Mouse (Mus musculus): Measurements from ENCODE around the gene Cers6. TPM values are rescaled to one million over a fixed set of nuclear protein-coding genes. Genes with fewer than 3 reads are reported as not detected.

The Cers6 gene
- total RNA-seq, 4 experiments from 2014 or later: 78.4 to 93.3 (median 91.6) TPM

GRCm38 (mm10) chr2:69061313-69061712, 200.1 kb downstream of the Cers6 start:
- no peak for DNase-seq (ENCODE audit: low spot score in 2 of 2)

DNA sequence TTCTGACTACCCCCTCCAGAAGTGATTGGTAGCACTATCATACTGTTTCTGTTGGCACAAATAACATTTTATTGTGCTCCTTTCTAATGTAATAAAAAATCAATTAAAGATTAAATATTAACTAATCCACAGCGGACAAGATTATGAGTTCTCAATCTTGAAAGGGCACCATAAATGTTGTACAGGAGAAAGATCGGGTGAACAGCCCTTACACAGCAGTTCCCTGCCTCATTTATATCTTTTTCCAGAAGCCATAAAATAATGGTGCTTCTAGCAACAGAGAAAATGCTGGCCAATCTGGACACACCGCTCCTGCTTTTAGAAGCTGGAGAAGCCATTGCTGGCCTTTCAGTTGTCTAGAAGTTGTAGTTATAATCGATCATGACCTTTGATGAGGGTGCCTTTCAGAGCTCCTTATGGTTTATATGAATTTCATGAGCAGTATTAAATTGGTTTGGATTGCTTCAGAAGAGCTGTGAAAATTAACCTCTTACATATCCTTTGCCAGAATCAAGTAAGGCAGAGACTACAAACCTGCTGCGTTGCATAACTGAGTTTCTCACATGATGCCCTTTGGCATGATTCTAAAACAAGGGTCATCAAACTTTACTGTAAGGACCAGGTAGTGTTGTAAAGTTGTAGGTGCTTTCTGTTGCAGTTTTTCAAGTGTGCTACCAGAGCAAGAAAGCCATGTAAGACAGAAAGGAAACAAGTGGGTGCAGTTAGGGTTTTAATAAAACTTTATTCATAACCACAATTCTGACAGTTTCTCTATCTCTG, 200.9 kb downstream of the Cers6 start:
- DNase-seq (ENCODE audit: low spot score in 2 of 2): no peak

GRCm38 (mm10) chr2:69064759-69065158, 203.5 kb downstream of the Cers6 start:
- no peak for DNase-seq (ENCODE audit: low spot score in 2 of 2)

- DNase-seq (ENCODE audit: low spot score in 2 of 2): no peak
Measured at GRCm38 (mm10) chr2:69071440-69072235, 210.4 kb downstream of the Cers6 start.

DNA sequence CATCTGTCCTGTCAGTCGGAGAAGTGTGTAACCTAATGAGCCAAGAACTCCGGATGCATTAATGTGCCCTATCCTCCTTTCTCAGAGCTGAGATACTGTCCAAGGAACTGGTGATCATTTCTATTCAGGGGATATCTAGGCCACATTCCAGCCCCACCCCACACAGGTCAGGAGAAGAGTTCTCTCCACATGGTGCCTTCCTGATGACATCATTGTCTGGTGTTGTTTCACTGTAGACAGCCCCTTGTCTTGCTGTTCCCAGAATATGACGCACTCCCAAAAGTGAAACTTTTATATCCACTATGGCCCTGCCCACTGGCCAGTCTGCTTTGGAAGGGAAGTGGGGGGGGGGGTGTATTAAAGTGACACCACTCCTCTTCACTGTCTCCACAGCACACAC, 215.9 kb downstream of the Cers6 start:
- DNase-seq (ENCODE audit: low spot score in 2 of 2): no peak

DNA sequence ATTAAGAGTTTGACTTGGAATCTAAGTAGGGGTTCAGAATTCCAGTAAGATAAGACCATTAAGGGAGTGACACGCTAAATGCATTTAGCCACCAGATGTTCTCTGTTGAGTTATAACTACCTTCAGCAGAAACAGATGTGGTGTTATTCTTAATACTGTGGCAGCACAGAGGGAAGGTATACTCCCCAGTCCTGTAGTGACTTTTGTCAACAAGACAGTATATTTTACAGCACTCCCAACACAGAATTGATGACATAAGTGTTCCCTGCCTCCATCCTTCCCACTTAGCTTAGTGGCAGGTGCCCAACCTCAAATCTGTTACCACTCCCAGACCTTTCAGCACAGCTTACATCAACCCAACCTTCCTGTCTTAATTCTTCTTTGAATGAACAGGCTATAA, 219.5 kb downstream of the Cers6 start:
- DNase-seq (ENCODE audit: low spot score in 2 of 2): no peak

DNA sequence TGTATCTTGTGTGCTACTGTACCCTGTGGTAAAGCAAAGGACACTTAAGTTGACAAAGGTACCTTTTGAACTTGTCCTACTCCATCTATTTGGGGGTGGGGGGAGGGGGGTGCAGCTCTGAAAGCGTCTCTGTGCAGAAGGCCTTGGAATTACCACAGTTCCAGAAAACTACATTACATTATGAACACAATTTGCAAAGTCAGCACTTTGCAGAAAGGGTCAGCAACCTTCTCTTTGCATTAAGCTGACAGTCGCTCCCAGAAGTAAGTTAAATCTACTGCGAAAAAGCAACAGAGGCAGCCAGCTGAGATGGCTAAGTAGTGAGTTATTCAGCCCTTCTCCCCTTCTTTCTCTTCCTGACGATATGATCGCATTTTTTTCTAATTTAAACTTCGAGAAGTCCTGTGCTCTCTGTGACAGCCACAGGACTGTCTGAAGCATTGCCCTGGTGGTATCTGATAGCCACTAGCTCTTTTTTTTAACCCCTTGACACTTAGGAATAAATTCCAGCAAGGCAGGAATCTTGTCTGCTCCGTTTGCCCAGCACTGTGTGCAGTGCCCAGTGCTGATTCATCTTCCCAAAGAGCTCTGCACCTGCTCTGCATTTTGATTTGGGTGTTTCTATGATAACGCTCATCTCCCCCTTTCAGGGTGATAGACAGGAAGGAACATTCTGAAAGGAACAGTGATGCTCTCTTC, 221.4 kb downstream of the Cers6 start:
- no peak for DNase-seq (ENCODE audit: low spot score in 2 of 2)

DNA sequence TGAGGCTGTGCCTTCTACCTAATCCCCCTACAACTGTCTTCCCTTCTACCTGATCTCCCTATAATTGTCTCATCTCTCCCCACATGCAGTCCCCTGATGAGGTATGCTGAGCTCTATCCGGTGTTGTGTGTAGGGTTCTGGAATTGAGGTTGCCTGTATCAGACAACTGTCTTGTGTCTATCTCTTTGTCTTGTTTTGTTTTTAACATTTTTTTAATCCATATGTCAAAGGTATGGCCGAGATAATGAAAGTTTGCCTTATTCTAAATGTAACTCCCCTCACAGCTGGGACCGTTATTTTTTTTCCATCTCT, 221.9 kb downstream of the Cers6 start:
- DNase-seq (ENCODE audit: low spot score in 2 of 2): no peak

DNA sequence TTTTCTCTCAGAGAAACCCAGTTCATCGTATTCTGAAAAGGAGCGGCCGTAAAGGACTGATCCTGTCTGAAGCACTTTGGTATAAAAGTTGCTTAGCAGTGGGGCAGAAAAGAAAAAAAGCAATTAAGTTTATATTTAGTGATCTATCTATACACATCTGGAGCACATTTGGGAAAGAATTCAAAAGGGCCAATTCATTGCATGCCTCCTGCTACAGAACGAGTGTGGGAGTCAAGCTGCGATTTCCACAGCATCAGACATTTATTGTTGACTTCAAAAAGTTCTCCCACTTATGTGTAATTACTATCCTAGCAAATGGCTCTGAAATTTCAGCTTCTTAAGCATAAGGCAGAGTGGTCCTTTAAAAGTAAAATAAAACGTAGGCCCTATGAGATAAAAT, 223.2 kb downstream of the Cers6 start:
- no peak for DNase-seq (ENCODE audit: low spot score in 2 of 2)

DNA sequence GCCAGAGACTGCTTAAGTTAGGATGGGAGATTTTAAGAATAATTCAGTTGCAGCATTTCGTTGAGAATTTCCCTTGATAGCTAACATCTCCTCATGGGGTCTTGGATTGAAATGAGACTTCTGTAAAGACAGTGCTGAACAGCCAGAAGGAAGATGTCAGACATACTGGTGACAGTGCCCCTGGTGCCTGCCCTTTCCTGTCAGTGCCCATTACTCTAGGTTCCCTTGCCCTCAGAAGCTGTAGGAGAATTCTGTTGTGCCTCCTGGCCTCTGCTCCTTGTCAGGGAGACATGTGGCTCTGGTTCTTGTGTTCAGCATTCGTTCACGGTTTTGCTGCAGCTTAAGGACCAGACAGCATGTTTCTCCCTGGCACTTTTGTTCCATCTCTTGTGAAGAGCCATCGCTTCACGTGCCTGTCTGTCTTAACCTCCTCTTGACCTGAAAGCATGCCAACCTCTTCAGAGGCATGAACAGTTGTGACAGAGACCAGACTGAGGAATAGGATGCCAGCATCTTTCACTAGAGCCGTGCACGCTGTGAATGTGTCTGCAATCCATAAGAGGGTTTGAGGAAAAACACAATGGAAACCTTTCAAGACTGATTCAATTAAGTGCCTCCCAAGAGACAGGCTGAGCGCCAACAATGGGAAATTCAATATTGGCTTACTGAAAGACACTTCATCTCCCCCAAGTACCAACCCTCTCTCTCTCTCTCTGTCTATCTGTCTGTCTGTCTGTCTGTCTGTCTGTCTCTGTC, 225.4 kb downstream of the Cers6 start:
- no peak for DNase-seq (ENCODE audit: low spot score in 2 of 2)

DNA sequence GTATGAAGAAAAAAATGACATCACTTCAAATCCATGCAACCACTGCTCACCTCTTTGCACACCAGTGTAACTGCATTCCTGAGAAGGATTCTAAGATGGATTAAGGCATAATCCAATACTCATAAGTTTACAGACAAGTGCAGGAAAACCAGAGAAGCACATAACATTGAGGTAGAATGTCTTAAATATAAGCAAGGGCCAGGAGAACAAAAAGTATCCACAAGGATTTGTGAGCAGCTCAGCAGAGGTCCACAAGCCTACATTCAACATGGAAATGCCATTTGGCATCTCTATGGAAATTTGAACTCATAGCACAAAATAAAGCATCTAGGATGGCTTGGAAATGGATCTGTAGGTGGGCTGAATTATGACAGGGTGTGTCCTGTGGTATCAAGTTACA, 234.6 kb downstream of the Cers6 start:
- DNase-seq (ENCODE audit: low spot score in 2 of 2): no peak

DNA sequence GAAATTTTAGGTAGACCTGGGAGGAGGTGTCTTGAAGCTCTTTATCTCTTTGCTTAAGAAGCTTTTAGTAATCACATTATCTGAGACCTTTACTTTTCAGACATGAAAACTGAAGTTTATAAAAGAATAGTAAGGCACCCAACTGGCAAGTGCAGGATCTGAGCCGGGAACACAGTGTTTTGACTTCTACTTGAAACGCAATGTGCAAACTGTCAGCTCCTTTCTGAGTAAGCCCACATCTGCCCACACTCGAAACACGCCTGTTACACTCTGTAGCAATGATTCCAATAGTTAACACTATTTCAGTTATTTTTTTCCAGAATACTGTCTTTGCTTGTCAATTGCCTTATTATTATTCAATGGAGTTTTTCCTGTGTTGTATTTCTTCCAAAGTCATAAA, 235.6 kb downstream of the Cers6 start:
- DNase-seq (ENCODE audit: low spot score in 2 of 2): peak; percentile 45 to 64

DNA sequence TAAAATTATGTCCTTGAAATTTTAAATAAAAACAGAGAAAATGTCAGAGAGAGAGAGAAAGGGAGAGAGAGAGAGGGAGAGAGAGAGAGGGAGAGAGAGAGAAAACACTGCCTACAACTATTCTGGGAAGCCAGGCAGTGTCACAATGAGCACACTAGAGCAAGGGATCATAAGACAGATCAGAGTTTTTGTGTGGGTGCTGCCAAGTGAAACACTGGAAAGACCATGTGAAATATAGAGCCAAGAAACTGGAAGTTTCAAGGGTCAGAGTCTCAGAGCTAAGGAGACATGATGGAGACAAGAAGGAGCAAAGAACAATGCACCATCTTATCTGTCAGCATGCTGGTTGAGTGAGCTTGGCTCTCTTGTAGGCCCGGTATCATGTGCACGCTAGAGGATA, 236.3 kb downstream of the Cers6 start:
- no peak for DNase-seq (ENCODE audit: low spot score in 2 of 2)

DNA sequence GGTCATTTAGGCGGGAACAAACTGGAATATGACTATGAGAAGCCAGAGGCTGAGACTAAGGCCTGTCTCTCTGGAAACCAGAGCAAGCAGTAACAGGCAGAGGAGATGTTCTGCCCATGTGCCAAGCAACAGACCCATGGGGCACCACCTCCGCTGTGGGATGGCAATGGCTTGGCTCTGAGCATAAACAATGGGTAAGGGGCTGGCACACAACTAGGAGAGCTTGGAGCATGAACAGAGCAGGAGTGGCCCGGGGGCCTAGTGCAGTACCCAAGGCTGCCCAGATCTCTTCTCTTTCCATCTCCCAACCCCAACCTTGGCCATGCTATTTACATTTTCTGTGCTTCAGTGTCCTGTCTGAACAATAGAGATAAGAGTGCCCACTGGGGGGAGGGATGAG, 237.5 kb downstream of the Cers6 start:
- DNase-seq (ENCODE audit: low spot score in 2 of 2): no peak

GRCm38 (mm10) chr2:69099147-69099546, 237.9 kb downstream of the Cers6 start:
- no peak for DNase-seq (ENCODE audit: low spot score in 2 of 2)

DNA sequence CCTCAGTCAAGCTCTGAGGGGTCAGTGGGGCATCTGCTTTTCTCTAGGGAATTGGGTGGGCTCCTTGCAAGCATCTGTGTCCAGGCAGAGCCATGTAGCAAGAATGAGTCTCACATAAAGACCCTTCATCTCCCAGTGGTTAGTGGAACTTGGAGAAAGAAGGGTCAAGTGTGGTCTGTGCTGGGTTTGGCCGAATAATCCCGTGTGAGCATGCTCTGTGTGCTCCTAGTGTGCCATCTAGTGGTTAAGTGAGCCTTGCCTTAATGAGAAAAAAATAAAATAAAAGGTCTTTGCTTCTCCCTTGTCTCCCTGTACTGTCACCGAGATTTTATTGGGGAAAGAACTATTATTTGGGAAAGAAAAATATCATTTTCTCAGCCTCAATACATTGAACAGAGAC, 239.5 kb downstream of the Cers6 start:
- no peak for DNase-seq (ENCODE audit: low spot score in 2 of 2)

DNA sequence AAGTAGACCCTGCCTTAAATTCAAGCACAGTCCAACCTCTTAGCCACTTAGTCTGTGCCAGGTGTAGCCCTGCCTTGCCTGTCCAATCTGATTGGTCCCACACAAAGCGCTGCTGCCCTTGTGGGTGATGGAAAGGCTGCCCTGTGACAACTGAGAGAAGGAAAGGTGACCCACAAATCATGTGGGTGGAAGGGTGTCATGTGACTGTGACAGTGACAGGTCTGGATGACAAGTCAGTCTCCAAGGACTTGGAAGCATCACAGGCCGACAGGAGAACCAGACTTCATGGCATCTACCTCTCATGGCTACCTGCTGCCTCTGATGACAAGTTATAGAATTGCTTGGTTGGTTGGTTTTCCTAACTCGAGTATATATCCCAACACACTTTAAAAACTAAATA, 242.3 kb downstream of the Cers6 start:
- DNase-seq (ENCODE audit: low spot score in 2 of 2): no peak

GRCm38 (mm10) chr2:69104511-69105145, 243.4 kb downstream of the Cers6 start:
- no peak for DNase-seq (ENCODE audit: low spot score in 2 of 2)

DNA sequence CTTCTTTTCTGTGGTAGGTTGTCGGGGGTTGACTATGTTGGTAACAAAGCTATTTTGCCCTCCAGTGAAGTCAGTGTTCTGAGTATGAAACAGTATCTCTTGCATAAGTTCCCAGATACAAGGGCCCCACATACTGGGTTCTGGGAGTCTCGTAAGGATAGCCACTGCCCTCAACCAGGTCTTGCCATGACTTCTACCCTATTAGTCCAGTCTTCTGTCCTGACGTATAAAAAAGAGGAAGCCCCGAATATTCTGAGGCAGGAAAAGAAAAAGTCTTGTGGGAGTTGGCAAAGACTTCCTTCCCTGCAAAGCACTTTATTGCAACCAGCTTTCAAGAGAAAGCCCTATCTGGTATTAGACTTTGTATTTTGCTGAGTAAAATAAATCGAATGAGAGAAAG, 248.0 kb downstream of the Cers6 start:
- no peak for DNase-seq (ENCODE audit: low spot score in 2 of 2)

- no peak for DNase-seq (ENCODE audit: low spot score in 2 of 2)
Measured at GRCm38 (mm10) chr2:69109710-69110109, 248.5 kb downstream of the Cers6 start.

- no peak for DNase-seq (ENCODE audit: low spot score in 2 of 2)
Measured at GRCm38 (mm10) chr2:69112609-69113008, 251.4 kb downstream of the Cers6 start.

Data from layer of hippocampus, adult 8-10 months (tissue).